Mouse (Mus musculus) c-Kit-positive CD71-positive TER-119-positive erythroid progenitor cells, embryonic 14.5 days (primary cell): Measurements from ENCODE around the gene Fibp.
A peak's percentile ranks its signal among the peaks of the same experiment; 100 is the strongest.

ENCODE experiments used
- DNase-seq: peaks from one replicate; pipeline ENCODE4 v3.0.0-alpha.2; 2013; ENCODE audit warnings: low spot score

Gene Fibp

DNA sequence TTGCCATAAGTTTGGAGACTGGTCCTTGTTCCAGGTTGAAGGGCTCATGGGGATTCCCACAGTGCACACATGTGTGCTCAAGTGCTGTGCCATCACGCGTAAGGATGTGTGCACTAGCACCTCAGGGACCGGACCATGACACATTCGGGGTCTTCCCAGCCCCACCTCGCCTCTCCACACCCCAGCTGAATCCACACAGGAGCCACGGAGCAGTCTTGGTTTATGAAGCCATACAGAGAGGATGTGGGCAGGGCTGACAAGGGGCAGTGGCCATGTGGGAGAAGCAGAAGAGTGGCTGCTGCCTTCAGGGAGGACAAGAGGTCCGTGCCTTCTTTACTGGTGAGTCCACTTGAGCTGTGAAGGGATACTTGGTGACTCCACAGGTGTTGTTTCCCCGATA is 4.6 kb downstream of the Fibp start:
- no peak for DNase-seq

DNA sequence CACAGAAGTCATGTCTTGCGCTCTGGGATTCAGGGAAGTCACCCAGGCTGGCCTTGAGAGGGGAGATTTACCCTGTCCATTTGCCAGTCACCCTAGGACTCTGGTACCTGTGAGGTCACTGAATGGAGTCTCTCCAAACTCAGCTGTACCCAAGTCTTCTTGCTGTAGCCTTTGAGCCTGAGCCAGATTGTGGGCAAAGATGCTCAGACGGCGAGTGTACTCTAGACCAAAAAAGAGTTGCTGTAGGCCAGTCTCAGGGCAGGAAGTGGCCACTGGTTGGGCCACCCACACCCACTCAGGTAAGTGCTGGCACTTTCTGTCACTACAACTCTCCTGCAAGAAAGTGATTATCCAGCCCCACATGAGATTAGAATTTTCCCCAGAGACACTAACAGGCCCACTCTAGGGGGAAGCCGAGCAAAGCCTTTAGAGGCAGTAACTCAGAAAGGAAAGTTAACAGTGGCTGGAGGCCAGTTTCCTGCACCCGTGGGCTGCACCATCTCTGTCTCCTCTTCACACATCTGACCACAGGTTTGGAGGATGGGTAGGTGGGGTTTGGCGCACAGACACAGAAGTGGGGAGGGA is 6.6 kb downstream of the Fibp start:
- DNase-seq, result no peak

DNA sequence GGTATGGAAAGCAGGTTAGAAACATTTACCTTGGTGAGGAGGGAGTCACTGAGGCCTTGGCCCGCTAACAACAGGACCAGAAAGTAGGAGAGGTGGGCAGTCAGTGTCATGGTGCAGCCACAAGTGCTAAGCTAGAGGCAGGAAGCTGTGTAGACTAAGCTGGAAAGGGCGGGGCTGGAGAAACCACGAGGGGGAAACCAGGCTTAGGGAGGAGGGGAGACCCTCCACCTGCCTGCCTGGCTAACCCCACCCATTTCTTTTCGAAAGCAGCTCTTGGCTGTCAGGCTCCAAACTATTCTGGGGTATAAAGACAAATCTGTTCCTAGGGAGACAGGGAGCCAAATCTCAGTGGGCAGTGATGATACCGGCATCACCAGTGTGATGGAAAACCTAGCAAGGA is 8.0 kb downstream of the Fibp start, which contains the start of gene Ctsw:
Gene Ctsw, minus strand, starts transcription at position 134 of the 400 bp plus-strand sequence.
- DNase-seq, result no peak

DNA sequence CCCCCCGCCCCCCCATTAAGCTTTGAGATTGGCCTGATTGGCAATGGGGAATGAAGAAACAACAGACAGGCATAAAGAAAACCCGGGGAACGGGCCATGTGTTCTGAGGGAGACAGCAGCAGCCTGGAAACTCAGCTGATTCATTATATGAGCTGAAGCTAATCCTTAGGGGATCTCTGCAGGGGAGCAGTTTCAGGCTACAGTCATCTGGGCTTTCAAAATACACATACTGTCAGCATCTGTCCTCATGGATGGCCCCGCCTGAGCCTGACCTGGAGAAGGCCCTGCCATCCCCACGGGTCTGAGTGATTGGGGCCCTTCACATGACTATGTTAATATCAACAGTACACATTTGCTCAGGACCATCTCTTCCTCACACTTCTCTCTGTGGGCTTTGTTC is 11.4 kb downstream of the Fibp start:
- no peak for DNase-seq

DNA sequence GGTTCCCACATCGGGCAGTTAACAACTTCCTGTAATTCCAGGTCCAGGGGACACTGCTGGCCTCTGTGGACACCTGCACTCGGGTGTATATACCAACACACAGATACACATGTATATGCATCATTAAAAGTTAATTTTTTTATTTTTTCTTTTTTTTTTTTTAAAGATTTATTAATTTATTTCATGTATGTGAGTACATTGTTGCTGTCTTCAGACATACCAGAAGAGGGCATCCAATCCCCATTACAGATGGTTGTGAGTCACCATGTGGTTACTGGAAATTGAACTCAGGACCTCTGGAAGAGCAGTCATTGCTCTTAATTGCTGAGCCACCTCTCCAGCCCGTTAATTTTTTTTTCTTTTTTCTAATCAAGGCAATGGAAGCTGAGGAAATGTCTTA is 12.4 kb downstream of the Fibp start:
- DNase-seq, result no peak

DNA sequence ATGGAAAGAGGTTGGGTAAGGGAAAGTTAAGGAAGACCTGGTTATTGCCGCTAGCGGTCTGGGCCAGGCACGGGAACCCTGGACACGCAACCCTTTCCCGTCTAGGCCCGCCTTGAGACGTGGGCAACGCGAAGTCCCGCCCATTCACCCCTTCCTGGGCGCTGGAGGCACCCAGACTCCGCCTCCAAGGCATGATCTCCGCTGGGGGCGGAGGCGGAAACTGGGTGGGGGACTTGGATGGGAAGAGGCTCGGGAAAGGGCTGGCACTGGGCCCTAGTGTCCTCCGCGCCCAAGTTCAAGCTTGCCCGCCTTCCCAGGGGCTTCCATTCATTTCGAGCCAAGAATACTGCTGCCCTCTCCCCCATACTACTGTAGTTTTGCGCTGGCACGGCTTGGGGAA is 13.3 kb downstream of the Fibp start, which contains the start of gene Efemp2:
Gene Efemp2, plus strand, starts transcription at position 235 of the 400 bp plus-strand sequence.
- DNase-seq, result no peak

DNA sequence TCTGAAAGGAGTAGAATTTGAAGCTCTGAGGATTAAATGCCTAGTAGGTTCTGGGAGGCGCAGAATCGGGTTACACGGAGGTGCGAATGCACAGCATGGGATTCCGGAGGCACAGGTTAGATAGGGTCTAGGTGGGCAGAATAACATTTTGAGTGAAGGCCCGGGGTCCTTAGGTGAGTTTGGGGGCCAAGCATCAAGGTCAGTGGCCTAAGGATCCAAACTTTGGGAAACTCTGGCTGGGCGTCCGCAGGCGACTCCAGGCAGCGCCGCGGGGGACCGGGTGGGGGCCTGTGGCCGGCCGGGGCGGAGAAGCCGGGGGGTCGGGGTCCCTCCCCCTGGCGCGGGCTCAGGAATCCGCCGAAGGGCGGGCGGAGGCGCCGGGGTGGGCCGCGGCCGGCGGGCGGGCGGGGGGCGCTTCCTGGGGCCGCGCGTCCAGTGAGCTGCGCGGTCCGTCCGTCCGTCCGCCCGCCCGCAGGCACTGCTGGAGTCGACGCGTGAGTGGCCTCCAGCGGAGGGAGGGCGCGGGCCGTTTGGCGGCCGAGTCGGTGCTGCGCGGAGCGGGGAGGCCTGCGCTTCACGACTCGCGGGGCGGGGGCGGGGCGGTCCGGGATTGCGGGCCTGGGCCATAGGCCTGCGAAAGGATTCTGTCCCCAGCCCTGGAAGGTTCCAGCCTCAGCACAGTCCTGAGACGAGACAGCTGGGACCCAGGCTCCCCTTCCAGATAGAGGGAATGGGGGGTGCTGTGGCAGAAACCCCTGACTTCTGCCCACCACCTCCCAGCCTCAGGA is 14.1 kb downstream of the Fibp start:
- DNase-seq, result no peak

DNA sequence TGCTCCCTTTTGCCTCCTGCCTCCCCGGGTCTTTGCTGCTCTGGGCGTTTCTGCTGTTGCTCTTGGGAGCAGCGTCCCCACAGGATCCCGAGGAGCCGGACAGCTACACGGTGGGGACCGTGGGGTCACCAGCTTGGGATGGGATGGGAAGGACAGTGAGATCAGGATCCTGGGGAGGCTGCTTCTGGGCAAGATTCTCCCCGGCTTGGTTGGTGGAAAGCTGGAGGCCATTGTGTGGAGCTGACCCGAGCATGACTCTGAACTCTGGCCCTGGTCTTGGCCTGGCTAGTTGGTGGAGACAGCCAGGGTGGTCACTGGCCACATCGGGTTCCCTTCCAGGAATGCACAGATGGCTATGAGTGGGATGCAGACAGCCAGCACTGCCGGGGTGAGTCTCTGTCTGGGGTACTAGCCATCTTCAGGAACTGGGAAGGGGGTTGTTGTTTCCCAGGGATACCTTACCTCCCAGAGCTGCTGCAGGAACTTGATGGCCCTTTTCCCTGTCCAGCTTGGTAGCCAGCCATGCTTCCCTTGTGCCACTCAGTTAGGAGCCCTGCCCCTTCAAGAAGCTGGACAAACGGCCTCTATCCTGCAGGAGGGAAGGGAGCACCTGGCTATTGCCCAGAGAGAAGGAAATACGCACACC is 14.8 kb downstream of the Fibp start:
- no peak for DNase-seq

DNA sequence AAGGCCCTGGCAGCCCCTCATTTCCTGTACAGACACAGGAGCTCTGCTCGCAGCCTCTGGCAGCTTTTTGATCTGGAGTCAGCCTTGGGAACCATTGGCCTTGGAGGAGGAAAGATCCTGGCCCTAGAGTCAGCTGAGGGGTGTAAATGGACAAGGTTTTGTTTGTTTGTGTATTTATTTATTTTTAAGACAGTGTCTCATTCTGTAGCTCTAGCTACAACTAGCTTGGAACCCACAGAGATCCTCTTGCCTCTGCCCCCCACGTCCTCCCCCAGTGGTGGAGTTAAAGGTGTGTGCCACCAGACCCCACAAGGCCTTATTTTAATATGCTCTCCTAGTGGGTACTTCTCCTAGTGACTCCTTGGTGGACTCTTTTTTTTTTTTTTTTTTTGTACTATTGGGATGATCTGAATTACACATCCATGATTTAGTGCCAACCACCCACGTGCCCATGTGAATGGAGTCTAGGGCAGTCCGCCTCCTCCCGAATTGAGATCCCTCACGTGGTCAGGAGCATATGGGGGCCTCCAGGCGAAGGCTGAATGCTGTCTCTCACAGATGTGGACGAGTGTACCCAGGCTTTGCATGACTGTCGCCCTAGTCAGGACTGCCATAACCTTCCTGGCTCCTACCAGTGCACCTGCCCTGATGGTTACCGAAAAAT is 16.7 kb downstream of the Fibp start:
- DNase-seq, result no peak

DNA sequence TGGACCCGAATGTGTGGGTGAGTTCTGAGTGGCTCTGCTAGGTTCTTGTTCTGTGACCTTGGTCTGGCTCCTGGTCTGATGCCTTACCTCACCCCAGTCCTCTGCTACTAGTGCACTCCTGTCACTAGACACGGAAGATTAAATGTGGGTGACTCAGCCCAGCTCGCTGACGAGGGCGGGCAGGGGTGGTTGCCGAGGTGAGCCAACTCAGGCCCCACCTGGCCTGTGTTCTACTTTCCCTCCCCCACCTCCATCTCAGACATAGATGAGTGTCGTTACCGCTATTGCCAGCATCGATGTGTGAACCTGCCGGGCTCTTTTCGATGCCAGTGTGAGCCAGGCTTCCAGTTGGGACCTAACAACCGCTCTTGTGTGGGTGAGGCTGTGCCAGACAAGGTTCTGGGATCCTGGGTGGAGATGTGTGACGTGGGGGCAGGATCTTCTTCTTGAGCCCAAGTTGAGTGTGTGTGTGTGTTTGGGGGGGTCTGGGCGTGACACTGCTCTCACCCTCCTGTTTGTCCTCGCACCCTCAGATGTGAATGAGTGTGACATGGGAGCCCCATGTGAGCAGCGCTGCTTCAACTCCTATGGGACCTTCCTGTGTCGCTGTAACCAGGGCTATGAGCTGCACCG is 17.4 kb downstream of the Fibp start:
- no peak for DNase-seq

DNA sequence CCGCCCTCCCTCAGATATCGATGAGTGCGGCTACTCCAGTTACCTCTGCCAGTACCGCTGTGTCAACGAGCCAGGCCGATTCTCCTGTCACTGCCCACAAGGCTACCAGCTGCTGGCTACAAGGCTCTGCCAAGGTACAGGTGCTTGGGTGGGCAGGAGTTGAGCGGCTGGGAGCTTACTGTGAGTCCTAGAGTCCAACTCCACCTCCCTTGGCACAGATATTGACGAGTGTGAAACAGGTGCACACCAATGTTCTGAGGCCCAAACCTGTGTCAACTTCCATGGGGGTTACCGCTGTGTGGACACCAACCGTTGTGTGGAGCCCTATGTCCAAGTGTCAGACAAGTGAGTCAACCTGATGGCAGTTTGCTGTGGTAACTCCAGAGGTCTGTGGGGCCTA is 19.6 kb downstream of the Fibp start:
- DNase-seq, result no peak

DNA sequence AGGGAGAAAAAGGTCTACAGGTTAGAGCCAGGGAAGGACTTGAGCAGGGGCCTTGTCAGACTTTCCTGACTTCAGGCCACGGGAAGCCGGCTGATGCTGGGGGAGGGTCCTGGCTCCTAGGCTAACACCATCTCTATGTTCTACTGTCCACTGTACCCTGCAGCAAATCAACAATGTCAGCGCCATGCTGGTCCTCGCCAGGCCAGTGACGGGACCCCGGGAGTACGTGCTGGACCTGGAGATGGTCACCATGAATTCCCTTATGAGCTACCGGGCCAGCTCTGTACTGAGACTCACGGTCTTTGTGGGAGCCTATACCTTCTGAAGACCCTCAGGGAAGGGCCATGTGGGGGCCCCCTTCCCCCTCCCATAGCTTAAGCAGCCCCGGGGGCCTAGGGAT is 21.0 kb downstream of the Fibp start:
- DNase-seq, result no peak

DNA sequence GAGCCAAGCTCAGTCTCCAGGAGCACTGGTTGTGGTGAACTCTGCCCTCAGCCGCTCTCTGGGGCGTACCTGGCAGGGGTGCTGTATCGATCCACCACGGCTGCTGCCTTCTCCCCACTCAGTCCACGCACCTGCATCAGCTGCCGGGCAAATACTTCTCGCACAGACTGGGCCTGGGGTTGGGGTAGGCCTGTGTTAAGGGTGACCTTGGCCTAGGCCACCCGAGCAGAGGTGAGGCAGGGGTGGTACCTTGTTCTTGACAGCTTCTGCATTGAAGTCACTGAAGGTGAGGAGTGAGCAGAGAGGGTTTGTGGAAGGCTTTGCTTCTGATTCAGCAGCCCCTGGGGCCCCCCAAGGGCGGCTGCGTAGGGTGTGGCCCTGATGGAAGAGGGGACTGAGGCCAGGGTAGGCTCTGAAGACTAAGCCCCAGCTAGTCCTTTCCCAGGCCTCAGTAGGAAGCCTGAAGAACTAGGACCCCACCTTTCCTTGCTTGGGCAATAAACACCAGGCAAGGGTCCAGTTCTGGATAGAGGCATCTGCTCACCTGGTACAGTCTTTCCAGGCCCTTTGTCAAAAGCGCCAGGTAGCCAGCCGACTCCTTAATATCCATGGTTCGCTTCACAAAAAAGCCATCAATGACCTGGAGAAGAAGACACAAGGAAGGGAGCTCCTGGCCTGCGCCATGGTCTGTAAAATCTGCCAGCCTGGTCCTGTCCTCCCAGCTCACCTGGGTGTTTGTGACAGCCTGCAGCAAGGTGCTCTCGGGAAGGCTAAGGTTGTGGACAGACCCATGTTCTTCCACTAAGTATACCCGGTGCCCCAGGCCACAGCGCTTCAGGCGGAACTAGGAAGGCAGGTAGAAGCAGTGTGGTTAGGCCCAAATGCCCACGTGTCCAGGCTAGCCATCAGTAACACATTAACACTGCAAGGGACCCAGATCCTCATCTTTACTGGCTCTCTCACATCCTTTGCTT is 23.3 kb downstream of the Fibp start:
- DNase-seq, result no peak

DNA sequence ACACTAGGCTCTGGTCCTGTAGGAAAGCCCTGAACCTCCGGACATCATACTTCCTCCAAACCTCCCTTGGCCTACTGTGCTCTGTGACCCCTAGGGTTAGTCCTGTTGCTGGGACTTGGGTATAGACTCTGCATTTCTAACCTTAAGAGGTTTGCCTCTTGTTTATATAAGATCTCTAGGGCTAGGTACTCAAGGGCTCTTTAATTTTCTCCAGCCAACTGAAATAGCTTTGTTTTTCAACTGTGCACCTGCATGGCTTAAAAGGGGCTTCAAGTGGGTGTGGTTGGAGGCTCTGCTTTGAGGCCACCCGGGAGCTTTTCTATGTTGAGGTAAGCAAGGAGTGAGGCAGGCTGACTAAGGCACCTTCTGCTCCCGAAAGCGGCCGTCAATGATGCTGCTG is 24.1 kb downstream of the Fibp start:
- no peak for DNase-seq

DNA sequence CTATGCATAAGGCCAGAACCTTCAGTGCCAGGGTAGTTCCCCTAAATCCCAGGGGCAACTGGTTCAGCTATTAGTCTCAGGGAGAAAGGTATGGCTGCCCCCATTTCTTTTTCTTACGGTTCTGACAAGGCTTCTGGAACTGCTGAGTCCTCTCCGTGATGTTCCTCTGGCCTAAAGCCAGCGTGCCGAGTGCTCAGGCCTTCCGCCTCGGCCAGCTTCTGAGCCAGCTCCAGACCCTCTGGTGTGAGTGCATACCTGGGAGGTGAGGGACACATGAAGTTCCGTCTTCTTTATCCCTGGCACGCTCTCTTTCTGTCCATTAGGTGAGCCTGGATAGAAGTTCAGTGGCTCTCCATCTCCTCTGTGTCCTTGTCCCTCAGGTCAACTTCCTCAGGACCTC is 25.0 kb downstream of the Fibp start:
- DNase-seq, result no peak

DNA sequence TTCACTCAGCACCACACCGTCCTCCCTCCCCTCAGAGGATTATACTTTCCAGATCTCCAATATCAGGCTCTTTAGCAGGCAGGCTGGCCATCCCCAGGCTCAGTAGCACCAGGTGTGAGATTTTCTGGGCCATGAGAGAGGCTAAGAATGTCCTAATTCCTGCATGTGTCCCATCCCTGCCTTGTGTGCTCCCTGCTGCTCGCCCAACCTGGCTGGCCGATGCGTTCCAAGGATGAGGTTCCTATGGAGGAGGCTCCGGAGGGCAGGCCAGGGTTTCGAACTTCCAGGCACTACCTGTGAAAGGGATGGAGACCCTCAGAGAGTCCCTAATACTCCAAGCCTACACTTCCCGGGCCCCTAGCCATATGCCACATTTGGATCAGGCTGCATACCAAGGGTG is 25.4 kb downstream of the Fibp start:
- DNase-seq, result no peak

DNA sequence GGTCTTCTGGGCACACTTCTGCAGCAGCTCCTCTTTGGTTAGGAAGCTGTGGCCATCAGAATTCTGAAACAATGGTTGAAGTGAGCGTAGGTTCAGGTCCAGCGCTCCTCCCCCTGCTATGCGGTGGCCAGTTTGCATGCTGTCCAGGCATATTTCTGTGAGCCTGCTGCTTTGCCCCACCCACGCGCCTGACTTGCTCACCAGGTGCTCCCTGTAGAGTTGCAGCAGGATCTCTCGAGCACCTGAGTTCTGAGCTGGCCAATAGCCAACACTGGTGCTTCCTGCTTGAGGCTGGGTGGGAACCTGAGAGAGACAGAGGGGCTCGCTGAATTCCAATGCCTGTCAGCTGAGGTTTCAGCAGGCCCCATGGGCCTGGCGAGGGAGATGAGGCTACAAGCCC is 25.9 kb downstream of the Fibp start:
- DNase-seq, result no peak

DNA sequence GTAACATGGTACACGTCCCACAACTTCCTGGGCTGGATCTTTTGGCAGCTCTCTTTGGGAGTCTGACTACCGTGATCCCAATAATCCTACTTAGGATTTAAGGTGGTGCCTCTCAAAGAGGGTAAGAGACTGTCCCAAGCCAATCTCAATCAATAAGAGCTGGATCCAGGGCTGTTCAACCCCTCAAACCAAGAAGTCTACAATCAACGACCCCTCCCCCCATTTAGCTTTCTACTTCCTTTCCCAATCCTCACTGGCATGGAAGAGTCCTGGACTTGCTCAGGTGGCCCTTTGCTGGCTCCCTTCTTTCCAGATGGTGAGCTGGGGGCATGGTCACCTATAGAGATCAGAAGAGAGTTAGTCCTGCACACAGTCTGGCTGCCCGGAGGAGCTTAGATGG is 26.4 kb downstream of the Fibp start:
- DNase-seq, result no peak

DNA sequence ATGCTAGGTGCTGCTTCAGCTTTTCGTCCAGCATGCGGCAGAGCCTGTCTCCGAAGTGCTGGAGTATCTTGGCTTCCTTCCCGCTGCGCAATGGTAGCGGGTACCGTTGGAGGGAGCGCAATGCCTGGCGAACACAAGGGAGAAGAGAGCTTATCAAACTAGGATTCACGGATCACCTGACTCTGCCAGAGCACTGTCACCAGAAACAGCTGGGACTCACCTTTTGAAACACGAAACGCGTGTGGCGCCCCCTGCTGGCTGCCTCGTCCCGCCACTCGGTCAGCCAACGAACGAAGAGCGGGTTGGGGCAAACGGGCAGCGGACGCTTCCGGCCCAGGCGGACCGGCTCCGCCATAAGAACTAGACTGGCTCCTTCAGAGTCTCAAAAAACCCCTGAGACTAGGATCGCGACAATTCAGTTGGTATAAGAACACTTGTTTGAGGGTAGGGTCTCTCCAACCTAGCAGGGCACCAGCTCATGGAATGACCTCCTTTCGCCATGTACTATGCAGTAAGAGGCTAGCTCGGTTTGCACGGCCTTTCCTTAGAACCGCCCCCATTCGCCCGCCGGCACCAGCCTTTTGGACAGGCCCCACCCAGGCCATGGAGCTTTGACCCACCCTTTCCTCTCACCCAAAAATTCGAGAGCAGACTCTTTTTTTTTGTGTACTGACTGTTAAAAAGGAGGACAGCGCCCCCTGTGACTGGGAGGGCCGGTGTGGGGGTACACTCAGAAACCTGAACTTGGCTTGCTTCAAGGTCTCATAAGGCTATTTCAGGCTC is 27.5 kb downstream of the Fibp start, which contains the start of gene Mus81:
Gene Mus81, minus strand, starts transcription at position 635 of the 783 bp plus-strand sequence.
- DNase-seq, result peak; percentile 97

DNA sequence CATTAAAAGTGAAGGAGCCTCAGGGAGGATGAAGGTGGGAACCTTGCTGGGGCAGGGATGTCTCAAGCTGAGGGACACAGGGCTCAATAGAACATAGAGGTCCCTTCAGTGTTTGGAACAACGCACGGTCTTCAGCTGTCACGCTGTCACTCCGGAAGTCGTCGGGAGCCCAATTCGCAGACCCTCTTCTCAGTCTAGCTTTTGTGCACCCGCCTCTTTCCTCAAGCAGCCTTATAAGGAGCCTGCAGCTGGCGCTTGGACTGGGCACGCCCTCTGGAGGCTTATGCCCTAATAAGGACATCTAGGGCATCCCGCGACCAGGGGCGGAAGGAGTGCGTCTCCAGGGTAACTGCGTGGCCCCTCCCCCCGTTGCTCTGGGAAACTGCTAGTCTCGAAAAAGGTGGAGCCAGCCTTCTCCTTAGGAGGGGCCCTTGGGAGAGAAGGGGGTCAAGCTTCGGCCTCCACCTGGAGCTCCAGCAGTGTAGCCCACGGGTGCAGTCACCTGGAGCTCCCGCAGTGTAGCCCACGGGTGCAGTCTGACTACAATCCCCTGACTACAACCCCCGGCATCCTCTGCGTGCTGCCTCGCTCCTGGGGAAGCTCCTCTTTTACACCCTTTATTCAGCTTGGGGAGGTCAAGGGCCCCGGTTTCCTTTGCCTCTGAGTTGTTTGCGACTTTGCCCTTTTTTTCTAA is 28.6 kb downstream of the Fibp start:
- DNase-seq, result peak; percentile 98
